Mouse (Mus musculus): ENCODE data around the gene Abcb6.

DNA sequence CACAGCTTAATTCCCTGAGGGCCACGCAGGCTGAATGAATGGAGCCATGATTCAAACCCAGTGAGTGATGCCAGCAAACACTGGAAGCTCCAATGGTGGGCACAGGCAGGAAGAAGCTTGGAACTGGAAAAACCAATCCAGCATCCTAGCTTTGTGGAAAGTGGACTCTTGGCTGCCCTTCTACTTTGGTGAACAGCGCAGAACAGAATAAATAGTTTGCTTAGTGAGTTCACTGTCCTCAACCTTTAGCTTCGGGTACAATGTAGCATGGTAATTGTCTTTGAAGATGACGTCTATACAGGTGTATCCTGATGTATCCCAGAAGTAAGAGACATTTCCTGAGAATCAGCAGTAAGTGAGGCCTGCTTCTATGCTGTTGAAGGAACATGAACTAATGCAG, 31.5 kb downstream of the Abcb6 start:
- no peak for TF ChIP-seq TAL1 (IDR thresholded peaks at IDR 0.05; ENCODE audit: low read length)
- no peak for TF ChIP-seq GATA1 (IDR thresholded peaks at IDR 0.05; ENCODE audit: low read length)

Measured in erythroblast, embryonic 14.5 days (primary cell).